Mouse (Mus musculus) megakaryocyte, adult 5-6 weeks (primary cell): ENCODE measurements at regions not wholly inside any gene's neighbourhood (a gene's known extent, or its start where the extent isn't known, plus 50 kb on each side); places are given as distances from the start of the nearest gene placed in this dataset.
"Not testable (repeated sequence)": the region's sequence is repeated elsewhere in the genome, so short reads cannot be mapped to it uniquely, and the experiment has no call there.

Experiments used
- ATAC-seq: 2 replicates; pipeline ENCODE4 v1.8.0; 2016; ENCODE audit warnings: mild to moderate bottlenecking, inconsistent platforms; ENCODE audit not compliant: poor library complexity, severe bottlenecking

DNA sequence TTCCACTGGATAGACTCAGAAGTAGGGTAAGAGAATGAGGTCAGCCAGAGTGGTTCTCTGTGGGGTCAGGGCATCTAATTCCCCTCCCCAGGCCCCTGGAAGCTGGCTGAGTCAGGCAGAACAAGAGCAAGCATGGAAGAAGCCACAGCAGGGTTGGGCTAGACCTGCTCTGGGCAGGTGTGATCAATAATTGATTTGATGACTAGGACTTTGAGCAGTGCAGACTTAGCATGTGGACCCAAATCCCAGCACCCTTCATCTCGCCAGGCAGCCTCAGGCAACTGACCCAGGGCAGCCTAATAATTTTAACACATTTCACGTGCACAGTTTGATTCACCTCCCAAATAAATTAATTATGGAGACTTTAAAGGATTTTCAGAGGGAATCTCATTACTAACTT is 67.2 kb downstream of the Qdpr start:
- ATAC-seq: no peak

- no peak for ATAC-seq
Observed at GRCm38 (mm10) chr5:45378486-45378885, 71.5 kb downstream of the Qdpr start.

DNA sequence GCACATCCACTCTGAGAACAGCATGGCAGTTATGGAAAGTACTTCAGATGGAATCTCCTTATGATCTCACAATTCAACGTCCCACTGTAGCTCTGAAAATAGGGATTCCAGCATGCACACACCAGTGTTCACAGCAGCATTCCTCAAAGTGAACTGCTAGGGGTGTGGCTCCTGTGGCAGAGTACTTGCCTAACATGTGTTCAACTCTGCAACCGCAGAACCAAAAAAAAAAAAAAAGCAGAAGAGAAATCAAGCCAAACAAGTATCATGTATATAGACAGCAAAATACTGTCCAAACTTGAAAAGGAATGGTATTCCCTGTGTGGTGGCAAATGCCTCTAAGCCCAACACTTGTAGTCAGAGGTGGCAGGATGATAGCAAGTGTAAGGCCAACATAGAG is 77.0 kb downstream of the Qdpr start:
- ATAC-seq: peak; percentile 98

- no peak for ATAC-seq
Observed at GRCm38 (mm10) chr5:45368451-45368850, 81.6 kb downstream of the Qdpr start.

DNA sequence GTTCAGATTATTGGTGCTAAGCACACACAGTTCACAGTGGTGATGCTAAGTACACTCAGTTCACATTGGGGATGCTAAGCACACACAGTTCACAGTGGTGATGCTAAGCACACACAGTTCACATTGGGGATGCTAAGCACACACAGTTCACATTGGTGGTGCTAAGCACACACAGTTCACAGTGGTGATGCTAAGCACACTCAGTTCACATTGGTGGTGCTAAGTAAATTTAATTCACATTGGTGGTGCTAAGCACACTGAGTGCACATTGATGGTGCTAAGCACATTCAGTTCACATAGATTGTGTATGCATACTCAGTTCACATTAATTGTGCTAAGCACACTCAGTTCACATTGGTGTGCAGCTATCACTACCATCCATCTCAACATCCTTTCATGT is 89.8 kb downstream of the Qdpr start:
- ATAC-seq: no peak

- ATAC-seq: no peak
Observed at GRCm38 (mm10) chr5:45340411-45340810, 109.6 kb downstream of the Qdpr start.

- no peak for ATAC-seq
Observed at GRCm38 (mm10) chr5:45336801-45337200, 113.2 kb downstream of the Qdpr start.

GRCm38 (mm10) chr5:45324468-45324867 is 125.6 kb downstream of the Qdpr start:
- ATAC-seq: not testable (repeated sequence)

DNA sequence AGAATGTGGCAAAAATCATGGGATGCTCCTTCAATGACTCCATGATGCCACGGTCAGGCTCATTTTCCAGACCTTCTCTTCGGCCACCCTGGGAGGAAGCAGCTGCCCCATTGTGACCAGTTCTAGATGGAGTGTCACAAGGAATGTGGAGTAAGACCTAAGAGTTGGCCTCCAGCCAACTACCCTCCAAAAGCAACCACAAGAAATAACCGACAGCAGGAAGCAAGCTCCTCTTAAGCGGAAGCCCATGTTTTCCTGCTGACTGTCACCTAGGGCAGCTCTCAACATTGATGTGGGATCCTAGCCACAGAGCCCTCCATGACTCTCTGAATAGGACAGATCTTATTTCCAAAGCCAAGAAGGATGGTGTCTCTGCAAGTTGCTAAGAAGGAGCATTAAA is 126.5 kb downstream of the Qdpr start:
- peak; percentile 89 for ATAC-seq

GRCm38 (mm10) chr5:45318026-45318425 is 132.0 kb downstream of the Qdpr start:
- no peak for ATAC-seq

- no peak for ATAC-seq
Observed at GRCm38 (mm10) chr5:45301120-45301519, 148.9 kb downstream of the Qdpr start.

GRCm38 (mm10) chr5:45298872-45299271 is 151.2 kb downstream of the Qdpr start:
- no peak for ATAC-seq

DNA sequence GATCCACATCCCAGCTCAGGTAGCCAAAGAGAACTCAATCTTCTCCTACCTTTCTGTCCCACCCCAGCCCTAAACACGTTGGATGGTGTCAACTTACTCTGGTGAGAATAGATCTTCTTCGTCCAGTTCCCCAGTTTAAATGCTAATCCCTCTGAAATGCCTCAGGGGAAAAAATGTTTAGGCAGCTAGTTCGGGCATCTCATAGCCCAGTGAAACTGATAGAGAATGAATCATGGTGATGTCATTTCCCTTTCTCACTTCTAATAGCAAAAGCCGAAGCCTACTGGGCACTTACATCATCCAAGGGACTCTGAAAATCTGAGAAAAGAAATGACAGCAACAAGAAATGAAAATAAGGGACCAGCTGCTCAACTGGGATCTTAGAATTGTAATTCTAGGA is 154.9 kb downstream of the Qdpr start:
- ATAC-seq: peak; percentile 34; the same call in 1 of the 2 replicates

- ATAC-seq: peak; percentile 48; the same call in 1 of the 2 replicates
Observed at GRCm38 (mm10) chr5:45292833-45293546, 157.0 kb downstream of the Qdpr start.

DNA sequence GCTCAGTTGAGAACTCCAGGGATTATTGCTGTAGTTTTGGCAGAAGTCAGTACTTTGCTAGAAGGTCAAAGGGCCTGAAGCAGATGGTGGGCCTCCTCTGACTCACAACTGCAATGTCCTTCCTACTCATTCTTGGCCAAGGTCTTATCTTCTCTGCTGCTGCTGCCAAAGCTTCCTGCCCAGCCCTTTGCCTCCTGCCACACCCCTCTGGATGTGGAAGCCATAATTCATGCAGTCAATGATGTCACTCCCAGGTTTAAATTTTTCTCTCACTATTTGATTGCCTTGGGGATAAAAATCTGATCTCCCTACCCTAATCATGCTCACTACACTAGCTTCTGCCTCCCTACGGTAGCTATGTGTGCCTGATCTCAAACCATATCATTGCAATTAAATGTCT is 157.7 kb downstream of the Qdpr start:
- peak; percentile 55 for ATAC-seq

GRCm38 (mm10) chr5:45291752-45292151 is 158.3 kb downstream of the Qdpr start:
- ATAC-seq: no peak

DNA sequence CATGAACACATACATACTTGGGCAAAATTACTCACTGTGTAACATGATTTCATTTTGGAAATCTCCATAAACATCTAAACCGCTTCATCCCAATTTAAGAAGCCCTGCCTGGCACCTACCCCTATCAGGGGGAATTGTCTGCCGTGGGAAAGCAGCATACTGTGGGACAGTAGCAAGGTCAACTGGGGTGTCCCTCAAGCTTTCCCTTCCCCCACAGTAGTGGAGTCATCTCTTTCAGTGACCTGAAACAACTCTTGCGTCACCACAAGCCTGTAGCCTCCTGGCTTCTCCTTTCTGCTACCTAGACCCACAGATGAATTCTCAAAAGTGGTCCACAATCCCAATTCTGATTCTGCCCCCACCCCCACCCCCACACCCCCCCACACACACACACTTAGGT is 158.8 kb downstream of the Qdpr start:
- ATAC-seq: peak; percentile 69

DNA sequence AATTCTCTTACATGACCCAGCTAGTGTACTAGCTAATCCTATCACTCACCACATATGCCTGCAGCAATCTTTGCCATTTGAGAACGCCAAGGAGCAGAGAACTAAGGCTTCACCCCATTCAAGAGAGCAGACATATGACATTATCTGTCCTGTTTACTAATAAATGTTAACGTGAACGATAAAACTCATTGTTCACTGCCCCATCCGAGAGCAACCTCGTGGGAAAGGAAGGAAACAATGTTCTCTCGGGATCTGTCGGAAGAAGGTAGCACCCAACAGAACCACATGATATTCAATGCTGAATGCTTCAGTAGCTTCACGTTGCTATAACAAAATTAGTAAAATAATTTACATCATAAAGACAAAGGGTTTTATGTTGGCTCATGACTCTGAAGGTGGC is 163.6 kb downstream of the Qdpr start:
- ATAC-seq: no peak

GRCm38 (mm10) chr5:45284680-45285079 is 165.4 kb downstream of the Qdpr start:
- ATAC-seq: no peak

- ATAC-seq: no peak
Observed at GRCm38 (mm10) chr5:45283908-45284415, 166.1 kb downstream of the Qdpr start.

DNA sequence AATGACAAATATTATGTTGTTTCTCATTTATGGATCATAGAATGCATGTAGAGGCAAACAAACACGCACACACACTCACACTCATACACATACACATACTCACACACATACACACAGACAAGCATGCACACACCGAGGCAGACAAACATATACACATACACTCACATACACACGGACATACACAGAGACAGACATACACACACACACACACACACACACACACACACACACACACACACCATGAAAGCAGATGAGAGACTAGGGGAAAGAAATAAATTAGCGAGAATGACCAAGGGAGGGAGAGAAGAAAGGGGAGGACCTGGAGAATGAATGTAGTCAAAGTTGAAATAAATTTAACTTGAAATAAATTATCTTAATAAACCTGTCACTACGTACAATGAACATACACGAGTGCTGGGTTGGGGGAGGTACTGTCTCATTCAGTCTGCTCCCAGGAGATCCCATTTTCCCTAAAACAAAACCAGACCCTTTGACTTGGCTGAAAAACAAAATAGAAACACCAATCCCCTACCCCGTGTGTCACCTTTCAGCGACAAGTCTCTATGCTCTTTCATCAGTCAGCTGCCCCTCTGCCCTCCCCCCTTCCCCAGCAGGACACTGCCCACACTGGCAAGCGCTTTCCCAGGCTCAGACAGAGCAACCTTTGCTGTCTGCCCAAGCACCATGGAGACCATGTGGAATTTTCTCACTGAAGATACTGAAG is 167.7 kb downstream of the Qdpr start:
- ATAC-seq: no peak

- no peak for ATAC-seq
Observed at GRCm38 (mm10) chr5:45278571-45278970, 171.5 kb downstream of the Qdpr start.
